Mouse (Mus musculus) lung, embryonic 15.5 days (tissue): ENCODE measurements around the gene Pkm. TPM values are rescaled to one million over a fixed set of nuclear protein-coding genes. Genes with fewer than 3 reads are reported as not detected.

Experiments
- ATAC-seq: fragments of 200-750 bp; cut with Nextera tagmentation; 2 replicates; pipeline ENCODE4 v1.8.0; 2017; ENCODE audit warnings: moderate number of reproducible peaks, borderline replicate concordance; ENCODE audit not compliant: low FRiP score, low TSS enrichment; ENCODE audit errors: extremely low read depth
- H3K27ac ChIP-seq: fragments of 300-500 bp; sonication (generic); 2 replicates; pipeline ENCODE4 v1.5.1; 2015; ENCODE audit warnings: moderate library complexity, mild to moderate bottlenecking, inconsistent platforms
- H3K27me3 ChIP-seq: fragments of 300-500 bp; sonication (generic); 2 replicates; pipeline ENCODE4 v1.6.1; 2015; ENCODE audit warnings: inconsistent platforms
- H3K36me3 ChIP-seq: fragments of 300-500 bp; sonication (generic); 2 replicates; pipeline ENCODE4 v1.6.1; 2015; ENCODE audit warnings: inconsistent platforms
- H3K4me1 ChIP-seq: fragments of 300-500 bp; sonication (generic); 2 replicates; pipeline ENCODE4 v1.6.1; 2015; ENCODE audit warnings: inconsistent platforms
- H3K4me2 ChIP-seq: fragments of 300-500 bp; sonication (generic); 2 replicates; pipeline ENCODE4 v1.6.1; 2015; ENCODE audit warnings: inconsistent platforms, mild to moderate bottlenecking, moderate library complexity
- H3K4me3 ChIP-seq: fragments of 300-500 bp; sonication (generic); 2 replicates; pipeline ENCODE4 v1.5.1; 2015; ENCODE audit warnings: mild to moderate bottlenecking, inconsistent platforms
- H3K9ac ChIP-seq: fragments of 300-500 bp; sonication (generic); 2 replicates; pipeline ENCODE4 v1.6.1; 2015; ENCODE audit warnings: inconsistent platforms
- H3K9me3 ChIP-seq: fragments of 300-500 bp; sonication (generic); 2 replicates; pipeline ENCODE4 v1.6.1; 2016; ENCODE audit warnings: inconsistent platforms
- WGBS: fragments of 180-500 bp; shearing (Covaris S2); methylation state at CpG from one replicate; pipeline ENCODE4 v1.1.7; 2015; 5-methylcytosine and 5-hydroxymethylcytosine counted together
- polyA plus RNA-seq: library from polyadenylated mRNA; unstranded; fragments of >200 nt; fragmentation: Nextera tagmentation; extraction: Ambion mirVana; gene quantifications from 2 replicates; pipeline ENCODE4 v1.2.1, GENCODE M21; 2015

Gene Pkm
- polyA plus RNA-seq, 1 experiment from 2014 or later: 1,403 TPM

DNA sequence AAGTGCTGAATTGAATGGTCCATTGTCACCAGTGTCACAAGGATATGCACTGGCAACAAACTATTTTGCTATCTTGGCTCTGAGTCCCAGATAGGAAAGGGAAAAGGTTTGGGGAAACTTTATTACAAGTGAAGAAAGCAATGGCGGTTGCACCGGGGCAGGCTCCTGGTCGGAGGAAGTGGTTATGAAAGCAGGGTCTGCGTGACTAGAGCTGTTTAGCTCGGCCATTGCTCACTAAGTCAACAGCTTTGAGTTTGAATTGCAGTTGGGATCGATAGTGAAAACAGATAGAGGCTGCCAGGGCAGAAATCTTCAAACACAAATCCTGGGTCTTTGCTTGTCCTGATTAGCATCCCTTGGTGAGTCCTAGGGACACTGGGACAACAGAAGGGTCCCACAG is 11.7 kb downstream of the Pkm start:
- no peak overlapping the region for H3K4me2 ChIP-seq
- H3K9ac ChIP-seq: no peak overlapping the region
- 80% methylated on average over 6 of the region's 6 CpGs for whole genome bisulfite sequencing
- no peaks in the 10 kb centered on the region for H3K9me3 ChIP-seq
- no peak overlapping the region for H3K4me3 ChIP-seq
- H3K4me1 ChIP-seq: peaks cover 3% of the 10 kb centered on the region; the same call in 1 of the 2 replicates
- ATAC-seq: no peak
- peaks cover 82% of the 10 kb centered on the region for H3K36me3 ChIP-seq
- H3K27me3 ChIP-seq: no peaks in the 10 kb centered on the region
- no peak overlapping the region for H3K27ac ChIP-seq

DNA sequence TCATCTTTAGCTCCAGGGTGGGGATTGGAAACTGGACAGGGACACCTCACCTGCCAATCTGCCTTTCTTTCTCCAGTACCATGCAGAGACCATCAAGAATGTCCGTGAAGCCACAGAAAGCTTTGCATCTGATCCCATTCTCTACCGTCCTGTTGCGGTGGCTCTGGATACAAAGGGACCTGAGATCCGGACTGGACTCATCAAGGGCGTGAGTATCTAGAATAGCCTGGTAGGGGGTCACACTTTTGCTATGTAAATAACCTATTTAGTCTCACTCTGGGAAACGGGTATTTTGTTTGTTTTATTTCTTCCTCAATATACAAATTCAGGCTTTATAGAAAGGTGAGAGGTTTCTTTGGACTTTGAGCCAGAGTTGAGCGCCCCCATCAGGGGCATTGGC is 12.3 kb downstream of the Pkm start:
- H3K27me3 ChIP-seq: no peaks in the 10 kb centered on the region
- no peak overlapping the region for H3K9ac ChIP-seq
- H3K27ac ChIP-seq: no peak overlapping the region
- H3K9me3 ChIP-seq: no peaks in the 10 kb centered on the region
- H3K4me2 ChIP-seq: no peak overlapping the region
- H3K36me3 ChIP-seq: peaks cover 88% of the 10 kb centered on the region
- WGBS: 86% methylated on average over 7 of the region's 7 CpGs
- peaks cover 3% of the 10 kb centered on the region; the same call in 1 of the 2 replicates for H3K4me1 ChIP-seq
- no peak overlapping the region for H3K4me3 ChIP-seq
- ATAC-seq: no peak

DNA sequence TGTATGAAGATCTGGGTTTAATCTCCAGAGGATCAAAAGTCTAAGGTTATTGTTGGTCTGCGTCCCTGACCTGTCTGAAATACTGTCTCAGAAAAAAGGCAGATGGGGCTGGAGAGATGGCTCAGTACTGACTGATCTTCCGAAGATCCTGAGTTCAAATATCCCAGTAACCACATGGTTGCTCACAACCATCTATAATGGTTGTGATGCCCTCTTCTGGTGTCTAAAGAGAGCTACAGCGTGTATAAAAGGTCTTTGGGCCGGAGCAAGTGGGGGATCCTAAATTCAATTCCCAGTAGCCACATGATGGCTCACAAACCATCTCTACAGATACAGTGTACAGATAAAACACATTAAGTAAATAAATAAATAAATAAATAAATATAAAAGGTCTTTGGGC is 13.0 kb downstream of the Pkm start:
- Histone ChIP-seq H3K4me1 (peaks cover 1% of the 10 kb centered on the region; the same call in 1 of the 2 replicates), H3K36me3 (peaks cover 94% of the 10 kb centered on the region), H3K4me2 (no peak overlapping the region), H3K27me3 (no peaks in the 10 kb centered on the region), H3K9ac (no peak overlapping the region), H3K27ac (no peak overlapping the region), H3K4me3 (no peak overlapping the region), H3K9me3 (no peaks in the 10 kb centered on the region)
- no peak for ATAC-seq
- 80% methylated on average over 4 of the region's 4 CpGs for WGBS

DNA sequence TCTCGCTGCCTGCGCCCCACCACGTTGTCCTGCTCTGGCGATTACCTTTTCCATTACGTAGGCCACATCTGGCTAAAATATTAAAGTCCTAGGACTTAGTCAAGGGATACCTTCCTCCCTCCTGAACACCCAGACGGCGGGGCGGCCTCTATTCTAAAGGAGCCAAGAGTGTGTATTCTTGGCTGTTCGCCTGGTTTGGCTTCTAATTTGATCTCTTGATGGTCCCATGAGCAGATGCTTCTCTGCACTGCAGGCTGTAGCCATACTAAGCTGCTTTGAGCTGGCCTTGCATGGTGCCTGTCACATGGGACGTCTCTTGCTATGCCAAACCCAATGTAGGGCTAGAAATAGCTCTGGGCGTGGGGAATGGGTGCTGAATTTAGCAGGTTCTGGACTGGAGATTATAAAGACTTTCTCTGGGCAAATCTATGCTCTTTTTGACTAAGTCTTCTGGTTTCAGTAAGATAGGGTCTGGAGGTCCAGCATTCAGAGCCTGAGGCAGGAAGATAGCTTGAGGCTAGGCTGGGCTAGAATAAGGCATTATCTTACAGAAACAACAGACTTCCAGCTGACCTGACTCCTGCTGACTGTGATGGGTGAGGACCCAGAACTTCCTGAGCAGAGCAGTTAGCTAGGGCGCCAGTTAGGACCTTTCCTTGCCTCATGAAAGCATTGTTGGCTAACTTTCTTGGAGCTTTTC is 16.2 kb downstream of the Pkm start:
- Histone ChIP-seq H3K27ac (no peak overlapping the region), H3K4me2 (no peak overlapping the region), H3K4me3 (no peak overlapping the region), H3K27me3 (no peaks in the 10 kb centered on the region), H3K9ac (no peak overlapping the region), H3K9me3 (no peaks in the 10 kb centered on the region), H3K36me3 (peaks cover 97% of the 10 kb centered on the region), H3K4me1 (no peaks in the 10 kb centered on the region)
- WGBS: 86% methylated on average over 12 of the region's 12 CpGs
- ATAC-seq: no peak

DNA sequence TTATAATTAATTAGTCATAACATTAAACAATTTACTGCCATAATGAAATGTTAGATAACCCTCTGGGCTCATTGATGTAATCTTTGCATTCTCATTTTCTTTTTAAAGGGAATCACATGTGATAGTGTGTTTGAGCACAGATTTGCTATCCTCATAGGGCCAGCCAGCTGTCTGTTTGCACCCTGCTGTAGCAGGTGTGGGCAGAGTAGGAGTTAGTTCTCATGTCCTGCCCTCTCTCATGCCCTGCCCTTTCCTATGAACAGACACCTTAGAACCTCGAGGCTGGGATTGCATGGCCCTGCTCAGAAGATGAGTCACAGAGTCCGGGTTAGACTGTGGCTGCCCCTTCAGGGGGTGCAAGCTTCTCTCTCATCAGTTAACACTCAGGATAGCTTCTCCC is 17.3 kb downstream of the Pkm start:
- WGBS: 48% methylated on average over 2 of the region's 2 CpGs
- H3K27me3 ChIP-seq: no peaks in the 10 kb centered on the region
- ATAC-seq: no peak
- H3K27ac ChIP-seq: no peak overlapping the region
- peaks cover 97% of the 10 kb centered on the region for H3K36me3 ChIP-seq
- no peaks in the 10 kb centered on the region for H3K9me3 ChIP-seq
- H3K4me3 ChIP-seq: no peak overlapping the region
- no peak overlapping the region for H3K9ac ChIP-seq
- H3K4me1 ChIP-seq: no peaks in the 10 kb centered on the region
- H3K4me2 ChIP-seq: no peak overlapping the region

DNA sequence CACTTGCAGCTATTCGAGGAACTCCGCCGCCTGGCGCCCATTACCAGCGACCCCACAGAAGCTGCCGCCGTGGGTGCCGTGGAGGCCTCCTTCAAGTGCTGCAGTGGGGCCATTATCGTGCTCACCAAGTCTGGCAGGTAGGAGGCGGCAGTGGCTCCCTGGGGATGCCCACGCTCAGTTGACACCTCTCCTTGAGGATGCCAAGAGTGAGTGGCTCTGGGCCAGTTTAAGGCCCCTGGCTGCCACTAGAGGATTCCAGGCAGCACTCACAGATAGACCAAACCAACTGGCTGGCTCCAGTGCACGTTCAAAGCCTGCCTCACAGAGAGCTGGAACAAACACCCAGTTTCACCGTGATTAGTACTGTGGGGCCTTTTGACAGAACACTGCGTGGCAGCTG is 19.4 kb downstream of the Pkm start:
- Histone ChIP-seq H3K4me2 (no peak overlapping the region), H3K4me3 (no peak overlapping the region), H3K9ac (no peak overlapping the region), H3K36me3 (peaks cover 86% of the 10 kb centered on the region), H3K4me1 (peaks cover 11% of the 10 kb centered on the region), H3K27ac (no peak overlapping the region), H3K9me3 (no peaks in the 10 kb centered on the region), H3K27me3 (peaks cover 6% of the 10 kb centered on the region; the same call in 1 of the 2 replicates)
- ATAC-seq: no peak
- 85% methylated on average over 14 of the region's 14 CpGs for WGBS

DNA sequence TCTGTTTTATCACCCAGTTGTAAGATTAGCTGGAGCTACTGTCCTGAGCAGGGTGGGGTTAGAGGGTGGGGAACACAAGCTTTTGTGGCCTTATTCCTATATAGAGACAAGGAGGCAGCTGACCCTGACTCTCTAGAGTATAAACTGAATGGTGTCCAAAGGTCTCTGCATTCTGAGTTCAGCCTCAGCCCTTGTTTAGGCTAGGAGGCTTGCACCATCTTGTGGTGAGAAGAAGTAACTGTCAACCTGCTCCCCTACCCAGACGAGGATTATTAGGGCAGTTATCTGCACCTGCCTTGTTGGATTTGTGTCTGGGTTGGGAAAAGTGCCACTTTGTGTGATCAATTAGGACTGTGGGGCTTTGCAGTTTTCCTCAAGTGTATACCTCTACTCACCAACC is 22.1 kb downstream of the Pkm start:
- 23% methylated on average over 1 of the region's 1 CpGs for WGBS
- Histone ChIP-seq H3K36me3 (peaks cover 59% of the 10 kb centered on the region), H3K9ac (no peak overlapping the region), H3K4me1 (peaks cover 17% of the 10 kb centered on the region), H3K9me3 (no peaks in the 10 kb centered on the region), H3K27ac (no peak overlapping the region), H3K27me3 (peaks cover 15% of the 10 kb centered on the region), H3K4me3 (no peak overlapping the region), H3K4me2 (no peak overlapping the region)
- ATAC-seq: no peak

DNA sequence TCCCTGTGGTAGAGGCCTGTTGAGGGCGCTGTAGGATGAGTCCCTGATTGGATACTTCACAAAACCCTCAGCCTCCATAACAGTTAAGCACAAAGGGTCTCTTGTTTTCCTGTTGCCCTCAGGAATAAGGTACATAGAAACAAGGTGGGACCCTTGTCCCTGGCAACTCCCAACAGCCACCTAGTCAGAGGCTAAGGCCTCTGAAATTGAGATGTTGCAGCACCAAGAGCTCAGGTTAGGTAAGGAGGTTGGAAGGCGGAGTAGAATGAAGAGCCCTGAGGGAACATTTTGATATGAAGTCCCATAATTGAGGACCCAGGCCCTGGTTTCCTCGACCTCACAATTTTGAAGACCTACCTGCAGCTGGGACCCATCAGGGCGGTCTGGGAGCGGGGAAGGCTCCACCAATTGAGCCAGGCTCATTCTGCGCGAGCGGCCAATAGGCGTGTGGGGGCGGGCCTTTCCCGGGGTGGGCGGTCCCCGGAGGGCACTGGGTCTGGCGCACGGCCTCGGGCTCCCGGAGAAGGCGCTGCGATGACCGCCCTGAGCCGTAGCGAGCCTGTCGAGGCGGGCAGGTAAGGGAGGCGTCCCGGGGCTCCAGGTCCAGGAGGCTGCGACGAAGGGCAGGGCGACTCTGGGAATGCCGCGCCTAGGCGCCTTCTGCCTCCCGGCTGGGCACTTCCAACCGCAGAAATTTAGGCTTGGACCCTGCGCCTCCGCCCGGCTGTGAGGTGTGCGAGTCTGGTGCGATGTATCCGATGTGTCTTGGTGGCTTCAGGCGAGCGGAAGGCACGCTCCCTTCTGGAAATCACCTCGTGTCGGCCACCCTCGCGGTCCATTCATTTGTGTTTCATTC is 23.7 kb downstream of the Pkm start, which contains the start of gene Gramd2:
Gene Gramd2 (plus strand): TSS at position 467 of the 856 bp plus-strand sequence.
- peak within 1 kb of the TSS; percentile 52 for H3K4me3 ChIP-seq
- H3K27ac ChIP-seq: peak within 1 kb of the TSS; percentile 41; the same call in 1 of the 2 replicates
- H3K36me3 ChIP-seq: peaks cover 44% of the 10 kb centered on the region
- peak within 1 kb of the TSS; percentile 55 for H3K9ac ChIP-seq
- no peaks in the 10 kb centered on the region for H3K9me3 ChIP-seq
- peak; percentile 94 for ATAC-seq
- H3K4me1 ChIP-seq: peaks cover 17% of the 10 kb centered on the region
- peaks cover 15% of the 10 kb centered on the region for H3K27me3 ChIP-seq
- whole genome bisulfite sequencing: 2% methylated on average over 47 of the region's 47 CpGs
- peak within 1 kb of the TSS; percentile 99 for H3K4me2 ChIP-seq

DNA sequence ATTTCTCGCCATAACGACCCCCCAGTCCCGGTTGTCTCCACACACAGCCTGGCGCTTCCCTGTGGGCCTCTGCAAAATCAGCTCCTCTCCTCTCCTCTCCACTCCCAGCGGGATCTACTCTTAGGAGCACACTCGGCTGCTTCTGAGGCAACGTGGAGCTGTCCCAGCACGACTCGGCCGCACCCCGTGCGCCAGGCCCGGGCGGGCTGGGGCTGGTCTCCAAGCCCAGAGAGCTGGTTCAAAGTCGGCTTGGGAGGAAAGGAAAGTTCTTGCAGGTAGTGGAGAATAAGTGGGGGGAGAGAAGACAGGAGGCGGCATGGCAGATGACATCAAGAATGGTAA is 24.3 kb downstream of the Pkm start:
- Histone ChIP-seq H3K4me2 (peak overlapping the region; percentile 99), H3K27ac (peak overlapping the region; percentile 41; the same call in 1 of the 2 replicates), H3K4me3 (peak overlapping the region; percentile 52), H3K9ac (peak overlapping the region; percentile 55), H3K27me3 (peaks cover 15% of the 10 kb centered on the region), H3K36me3 (peaks cover 38% of the 10 kb centered on the region), H3K9me3 (no peaks in the 10 kb centered on the region), H3K4me1 (peaks cover 17% of the 10 kb centered on the region)
- ATAC-seq: peak; percentile 24; the same call in 1 of the 2 replicates
- WGBS: 13% methylated on average over 16 of the region's 16 CpGs

DNA sequence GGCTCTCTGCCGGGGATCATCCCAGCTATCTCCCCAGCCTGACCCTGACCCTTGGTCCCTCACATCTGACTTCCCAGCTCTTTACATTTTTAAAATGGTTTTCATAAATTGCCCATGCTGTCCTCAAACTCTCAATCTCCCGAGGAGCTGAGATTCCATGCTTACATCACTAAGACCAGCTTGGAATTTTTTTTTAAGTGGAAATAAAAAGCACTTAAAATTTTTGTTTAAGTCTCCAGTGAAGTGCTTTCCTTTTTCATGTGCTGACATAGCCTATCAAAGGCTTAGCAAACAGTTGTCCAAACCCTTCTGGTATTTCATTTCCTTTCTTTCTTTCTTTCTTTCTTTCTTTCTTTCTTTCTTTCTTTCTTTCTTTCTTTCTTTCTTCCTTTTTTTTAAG is 27.9 kb downstream of the Pkm start:
- Histone ChIP-seq H3K36me3 (0 out of 2 replicates have a peak, but pooled peaks cover 5% of the 10 kb centered on the region), H3K4me2 (no peak overlapping the region), H3K27ac (peak overlapping the region; percentile 66), H3K4me3 (no peak overlapping the region), H3K9ac (no peak overlapping the region), H3K4me1 (peaks cover 17% of the 10 kb centered on the region), H3K27me3 (peaks cover 15% of the 10 kb centered on the region), H3K9me3 (no peaks in the 10 kb centered on the region)
- 41% methylated on average over 2 of the region's 2 CpGs for WGBS
- no peak for ATAC-seq

DNA sequence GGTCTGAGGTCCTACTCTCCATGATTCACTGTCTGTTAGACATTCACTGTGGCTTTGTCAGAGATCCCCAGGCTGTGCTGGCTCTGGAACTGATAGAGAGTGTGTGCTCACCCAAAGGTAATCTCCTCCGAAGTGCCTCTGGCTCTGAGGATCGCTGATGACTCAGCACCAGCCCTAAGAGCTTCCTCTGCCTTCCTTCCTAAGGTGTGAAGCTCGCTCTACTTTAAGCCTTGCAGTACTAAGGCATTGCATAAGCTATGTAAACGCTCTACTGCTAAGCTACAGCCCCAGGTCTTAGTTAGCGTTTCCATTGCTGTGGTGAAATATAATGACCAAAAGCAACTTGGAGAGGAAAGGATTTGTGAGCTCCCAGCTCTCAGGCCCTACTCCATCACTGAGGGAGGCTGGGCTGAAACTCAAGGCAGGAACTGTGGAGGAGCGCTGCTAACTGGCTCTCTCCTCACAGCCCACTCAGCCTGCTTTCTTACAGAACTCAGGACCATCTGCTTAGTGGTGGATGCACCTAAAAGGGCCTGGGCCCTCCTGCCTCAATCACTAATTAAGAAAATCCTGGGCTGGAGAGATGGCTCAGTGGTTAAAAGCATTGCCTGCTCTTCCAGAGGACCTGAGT is 31.4 kb downstream of the Pkm start:
- Histone ChIP-seq H3K27ac (no peak overlapping the region), H3K4me2 (no peak overlapping the region), H3K4me3 (no peak overlapping the region), H3K27me3 (no peaks in the 10 kb centered on the region), H3K36me3 (no peaks in the 10 kb centered on the region), H3K4me1 (peaks cover 12% of the 10 kb centered on the region), H3K9me3 (no peaks in the 10 kb centered on the region), H3K9ac (no peak overlapping the region)
- WGBS: 22% methylated on average over 6 of the region's 6 CpGs
- no peak for ATAC-seq
